Mouse (Mus musculus) embryonic stem cell, embryonic (primary cell): ENCODE measurements around the gene Pgghg.

Experiments used
- CTCF ChIA-PET, 4 experiments: fragments of 300-600 bp in 2 of 4; fragments of 350-600 bp in 2 of 4; sonication (Branson Sonifier 250); formaldehyde crosslinking; loops; one replicate each; lab custom pipeline; 2022; ENCODE audit warnings: inconsistent platforms in 2 of 4; lab: Charles Lee
- POLR2A ChIA-PET, 4 experiments: fragments of 300-600 bp in 2 of 4; fragments of 350-600 bp in 2 of 4; sonication (Branson Sonifier 250); formaldehyde crosslinking; loops; one replicate each; lab custom pipeline; 2022; ENCODE audit warnings: antibody characterized with exemption in 4 of 4, inconsistent platforms in 1 of 4; lab: Charles Lee

The Pgghg gene

GRCm38 (mm10) chr7:140941222-140942051 lies at the start of gene Pgghg:
Pgghg (plus strand) TSS chr7:140941391.
- POLR2A ChIA-PET: interaction anchor here (0.6 to 3.8 kb wide), 58 partner anchors 9 to 1196 kb away, joined by 3 to 26 read pairs (median 4); partner anchors contain the start of genes Ifitm2 (in 2 of the 4), Ifitm5 (in 2 of the 4), Lrrc56 (in 2 of the 4) and Deaf1 (in 1 of the 4)

GRCm38 (mm10) chr7:140894031-140894430 lies 47.2 kb upstream of the Pgghg start:
- CTCF ChIA-PET: interaction anchor here in 1 of 4 experiments (0.9 to 1.2 kb wide), 2 partner anchors 10 to 15 kb away, joined by 4 read pairs; no protein-coding TSS in a partner anchor
- POLR2A ChIA-PET: interaction anchor here in 3 of 4 experiments (0.7 to 2.0 kb wide), 9 partner anchors 9 to 73 kb away, joined by 3 to 6 read pairs (median 4); partner anchors contain the start of genes Bet1l (in 2 of the 3), Psmd13 (in 1 of the 3), Ric8a (in 1 of the 3) and Sirt3 (in 1 of the 3)

More at GRCm38 (mm10) chr7:140941222-140942051, at the start of gene Pgghg:
- CTCF ChIA-PET: interaction anchor here (0.6 to 2.9 kb wide), 43 partner anchors 9 to 972 kb away, joined by 3 to 15 read pairs (median 4); partner anchors contain the start of genes Ifitm5 (in 1 of the 4), Nlrp6 (in 1 of the 4), Polr2l (in 1 of the 4) and Tspan4 (in 1 of the 4)

GRCm38 (mm10) chr7:140894611-140895010 lies 46.6 kb upstream of the Pgghg start:
- CTCF ChIA-PET: interaction anchor here in 1 of 4 experiments (0.9 to 1.2 kb wide), 2 partner anchors 9 to 14 kb away, joined by 4 read pairs; no protein-coding TSS in a partner anchor
- POLR2A ChIA-PET: interaction anchor here in 3 of 4 experiments (0.6 to 2.0 kb wide), 10 partner anchors 9 to 74 kb away, joined by 3 to 6 read pairs (median 4); partner anchors contain the start of genes Bet1l (in 3 of the 3), Ric8a (in 2 of the 3), Psmd13 (in 1 of the 3) and Sirt3 (in 1 of the 3)

GRCm38 (mm10) chr7:140897863-140898262 lies 43.3 kb upstream of the Pgghg start:
- POLR2A ChIA-PET: interaction anchor here in 1 of 4 experiments (1.3 to 1.4 kb wide), 2 partner anchors 15 to 17 kb away, joined by 3 to 4 read pairs; partner anchors contain the start of gene Sirt3
- CTCF ChIA-PET: interaction anchor here in 1 of 4 experiments (0.9 kb wide), 1 partner anchor 53 kb away, joined by 4 read pairs; the partner anchor contains the start of gene Scgb1c1

- ChIA-PET POLR2A (interaction anchor here in 2 of 4 experiments (0.5 to 2.5 kb wide), 14 partner anchors 9 to 326 kb away, joined by 3 to 7 read pairs (median 4); partner anchors contain the start of genes Gm45785 (in 1 of the 2), Psmd13 (in 1 of the 2), Ric8a (in 1 of the 2) and Sirt3 (in 1 of the 2)), CTCF (interaction anchor here in 2 of 4 experiments (0.8 to 1.1 kb wide), 3 partner anchors 9 to 54 kb away, joined by 3 to 5 read pairs (median 3); partner anchors contain the start of gene Scgb1c1 (in 2 of the 2))
Observed at GRCm38 (mm10) chr7:140899121-140899520, 42.1 kb upstream of the Pgghg start.

- CTCF ChIA-PET: no interaction called here
- POLR2A ChIA-PET: interaction anchor here in 2 of 4 experiments (0.9 to 2.5 kb wide), 6 partner anchors 8 to 59 kb away, joined by 3 to 7 read pairs (median 6); no protein-coding TSS in a partner anchor
Observed at GRCm38 (mm10) chr7:140900220-140900619, 41.0 kb upstream of the Pgghg start, which contains the start of gene Cox8b. Cox8b (minus strand) TSS chr7:140900446.

GRCm38 (mm10) chr7:140902036-140902875 lies 38.9 kb upstream of the Pgghg start:
- POLR2A ChIA-PET: interaction anchor here in 3 of 4 experiments (0.7 to 2.3 kb wide), 19 partner anchors 8 to 821 kb away, joined by 3 to 12 read pairs (median 4); partner anchors contain the start of genes Sirt3 (in 3 of the 3), Psmd13 (in 2 of the 3), Gm45785 (in 1 of the 3) and Nlrp6 (in 1 of the 3)
- CTCF ChIA-PET: interaction anchor here (0.9 to 3.1 kb wide), 23 partner anchors 9 to 715 kb away, joined by 3 to 50 read pairs (median 5); partner anchors contain the start of genes Scgb1c1 (in 3 of the 4), Odf3 (in 2 of the 4), Pgghg (in 1 of the 4) and Psmd13 (in 1 of the 4)

GRCm38 (mm10) chr7:140903212-140903611 lies 38.0 kb upstream of the Pgghg start:
- ChIA-PET CTCF (interaction anchor here (0.5 to 3.1 kb wide), 61 partner anchors 9 to 1719 kb away, joined by 3 to 50 read pairs (median 4); partner anchors contain the start of genes Scgb1c1 (in 4 of the 4), Odf3 (in 3 of the 4), Sirt3 (in 2 of the 4) and Bet1l (in 1 of the 4)), POLR2A (interaction anchor here in 3 of 4 experiments (0.6 to 2.3 kb wide), 38 partner anchors 9 to 822 kb away, joined by 3 to 12 read pairs (median 4); partner anchors contain the start of genes Sirt3 (in 3 of the 3), Gm45785 (in 2 of the 3), Nlrp6 (in 2 of the 3) and Odf3 (in 2 of the 3))

- CTCF ChIA-PET: interaction anchor here in 3 of 4 experiments (1.1 to 1.6 kb wide), 7 partner anchors 99 to 271 kb away, joined by 3 to 6 read pairs (median 3); no protein-coding TSS in a partner anchor
- POLR2A ChIA-PET: interaction anchor here in 1 of 4 experiments (0.8 to 1.8 kb wide), 4 partner anchors 11 to 70 kb away, joined by 3 to 8 read pairs (median 4); no protein-coding TSS in a partner anchor
Observed at GRCm38 (mm10) chr7:140905642-140906081, 35.5 kb upstream of the Pgghg start.

GRCm38 (mm10) chr7:140907131-140907530 lies 34.1 kb upstream of the Pgghg start:
- ChIA-PET CTCF (interaction anchor here (0.6 to 3.9 kb wide), 19 partner anchors 13 to 453 kb away, joined by 3 to 48 read pairs (median 12); partner anchors contain the start of genes Nlrp6 (in 2 of the 4) and Scgb1c1 (in 1 of the 4)), POLR2A (interaction anchor here in 2 of 4 experiments (0.9 to 3.2 kb wide), 6 partner anchors 15 to 216 kb away, joined by 4 to 30 read pairs (median 12); partner anchors contain the start of genes Nlrp6 (in 1 of the 2), Psmd13 (in 1 of the 2) and Sirt3 (in 1 of the 2))

GRCm38 (mm10) chr7:140907697-140908096 lies 33.5 kb upstream of the Pgghg start:
- POLR2A ChIA-PET: interaction anchor here in 3 of 4 experiments (0.9 to 3.2 kb wide), 22 partner anchors 8 to 828 kb away, joined by 3 to 30 read pairs (median 7); partner anchors contain the start of genes Gm45785 (in 2 of the 3), Pgghg (in 2 of the 3), Ric8a (in 2 of the 3) and Bet1l (in 1 of the 3)
- CTCF ChIA-PET: interaction anchor here (0.6 to 3.9 kb wide), 43 partner anchors 12 to 695 kb away, joined by 3 to 48 read pairs (median 7); partner anchors contain the start of genes Nlrp6 (in 2 of the 4), Pgghg (in 2 of the 4), Ric8a (in 2 of the 4) and Bet1l (in 1 of the 4)

GRCm38 (mm10) chr7:140908181-140908580 lies 33.0 kb upstream of the Pgghg start:
- POLR2A ChIA-PET: interaction anchor here in 3 of 4 experiments (0.7 to 3.2 kb wide), 43 partner anchors 9 to 828 kb away, joined by 3 to 30 read pairs (median 5); partner anchors contain the start of genes Gm45785 (in 2 of the 3), Pgghg (in 2 of the 3), Ric8a (in 2 of the 3) and Bet1l (in 1 of the 3)
- CTCF ChIA-PET: interaction anchor here (0.6 to 3.9 kb wide), 67 partner anchors 9 to 1187 kb away, joined by 3 to 48 read pairs (median 5); partner anchors contain the start of genes Hras (in 2 of the 4), Lrrc56 (in 2 of the 4), Nlrp6 (in 2 of the 4) and Pgghg (in 2 of the 4)

GRCm38 (mm10) chr7:140908634-140909107 lies 32.5 kb upstream of the Pgghg start:
- ChIA-PET CTCF (interaction anchor here (0.5 to 3.9 kb wide), 78 partner anchors 10 to 1187 kb away, joined by 3 to 48 read pairs (median 4); partner anchors contain the start of genes Pgghg (in 3 of the 4), Hras (in 2 of the 4), Lrrc56 (in 2 of the 4) and Nlrp6 (in 2 of the 4)), POLR2A (interaction anchor here (0.7 to 3.2 kb wide), 58 partner anchors 9 to 829 kb away, joined by 3 to 30 read pairs (median 4); partner anchors contain the start of genes Pgghg (in 3 of the 4), Gm45785 (in 2 of the 4), Ric8a (in 2 of the 4) and Bet1l (in 1 of the 4))

- POLR2A ChIA-PET: interaction anchor here in 3 of 4 experiments (0.5 to 1.8 kb wide), 9 partner anchors 9 to 468 kb away, joined by 3 to 11 read pairs (median 3); partner anchors contain the start of genes Bet1l (in 1 of the 3) and Ric8a (in 1 of the 3)
- CTCF ChIA-PET: interaction anchor here in 3 of 4 experiments (0.6 to 2.2 kb wide), 9 partner anchors 9 to 264 kb away, joined by 3 to 9 read pairs (median 3); partner anchors contain the start of gene Pgghg (in 1 of the 3)
Observed at GRCm38 (mm10) chr7:140912293-140912692, 28.9 kb upstream of the Pgghg start.
